31 mouse cellular contexts compared by ENCODE assay signal in the genomic region with DNA sequence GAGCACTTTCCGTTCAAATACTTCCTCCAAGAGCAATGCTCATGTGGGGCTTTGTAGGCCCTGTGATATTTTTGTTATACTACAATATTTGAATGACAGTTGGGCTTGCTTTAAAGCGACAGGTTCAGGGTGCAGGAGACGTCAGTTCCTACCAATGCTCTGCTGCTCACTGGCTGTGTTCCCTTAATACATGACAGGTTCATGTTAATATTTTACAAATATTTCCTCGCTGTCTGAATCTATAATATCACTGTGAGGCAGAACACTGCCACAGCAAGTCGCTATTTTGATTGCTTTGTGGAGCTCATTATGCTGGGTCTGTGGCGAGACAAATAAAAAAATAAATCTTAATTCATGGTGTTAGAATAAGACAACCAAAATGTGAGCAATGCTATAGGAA. TPM values are rescaled to one million over a fixed set of nuclear protein-coding genes. Genes with fewer than 3 reads are reported as not detected.
DNase-seq lines count a peak whose midpoint lies in the region; ATAC-seq and TF ChIP-seq lines count a peak whose summit lies in the region.
"Had no signal": no experiment of that assay in that cellular context is flagged by ENCODE, and none has a peak within 500 bp of the region (broad histone marks: within the 10 kb centered on the region; RNA-seq: fewer than 3 reads in every experiment).

No protein-coding gene starts in this region.

- H3K27me3 ChIP-seq in kidney, adult 2 months (replicated peaks; ENCODE audit: control insufficient read depth, insufficient read depth, low read length) = no peaks in the 10 kb centered on the region
- H3K27me3 ChIP-seq in kidney, postnatal 0 days (ENCODE audit: insufficient read depth, low read length) = no peaks in the 10 kb centered on the region
- no peaks in the 10 kb centered on the region for H3K27me3 ChIP-seq in splenic B cell, adult 2 months (ENCODE audit: control insufficient read depth, insufficient read depth, low read length, poor library complexity, severe bottlenecking)
- H3K27me3 ChIP-seq: CH12.LX; forebrain, embryonic 13.5 days; hindbrain, embryonic 13.5 days had no signal

- peak; percentile 63 for DNase-seq in kidney, adult 2 months
- DNase-seq in kidney, adult 18-20 months = no peak
- DNase-seq in kidney, postnatal 0 days (ENCODE audit: low spot score) = peak; percentile 7
- DNase-seq in kidney, postnatal 10 days = no peak
- DNase-seq in layer of hippocampus, adult 2 months (ENCODE audit: low spot score in 2 of 2) = no peak
- DNase-seq in layer of hippocampus, adult 11-12 months (ENCODE audit: low spot score) = no peak
- DNase-seq in splenic B cell, adult 2 months (ENCODE audit: low read depth, low spot score) = peak; percentile 42
- DNase-seq: adrenal gland, postnatal 10 days; adrenal gland, postnatal 36 days; cerebellum, adult 18-20 months; cerebellum, adult 9-10 months; gastrocnemius, postnatal 10 days; gastrocnemius, postnatal 36 days had no signal

- no peak overlapping the region for H3K4me2 ChIP-seq in kidney, postnatal 0 days (ENCODE audit: low read length)
- H3K4me2 ChIP-seq: forebrain, embryonic 13.5 days; heart, embryonic 11.5 days; hindbrain, embryonic 13.5 days had no signal

- no peak for ATAC-seq in kidney, postnatal 0 days (replicated peaks; ENCODE audit: low FRiP score, low read depth)
- ATAC-seq: forebrain, embryonic 13.5 days; forebrain, embryonic 16.5 days; Patski had no signal

- H3K36me3 ChIP-seq in kidney, adult 2 months (ENCODE audit: control insufficient read depth, insufficient read depth, low read length) = no peaks in the 10 kb centered on the region
- no peaks in the 10 kb centered on the region for H3K36me3 ChIP-seq in kidney, postnatal 0 days (ENCODE audit: insufficient read depth, low read length)
- H3K36me3 ChIP-seq in splenic B cell, adult 2 months (ENCODE audit: control insufficient read depth, insufficient read depth, low read length, poor library complexity, severe bottlenecking) = no peaks in the 10 kb centered on the region; the same call in 1 of the 2 replicates
- H3K36me3 ChIP-seq: forebrain, embryonic 10.5 days; G1E; hindbrain, embryonic 10.5 days; hindbrain, embryonic 13.5 days had no signal

- WGBS in kidney, adult 2 months = 22% methylated on average over 6 of the region's 6 CpGs
- WGBS in kidney, postnatal 0 days = 47% methylated on average over 6 of the region's 6 CpGs

- H3K27ac ChIP-seq in kidney, adult 2 months (ENCODE audit: insufficient read depth, low read depth, low read length) = no peak overlapping the region
- no peak overlapping the region for H3K27ac ChIP-seq in kidney, postnatal 0 days
- no peak overlapping the region for H3K27ac ChIP-seq in layer of hippocampus, adult 2 months
- H3K27ac ChIP-seq: forebrain, embryonic 10.5 days; forebrain, embryonic 13.5 days; hindbrain, embryonic 10.5 days; hindbrain, embryonic 13.5 days had no signal

- H3K4me3 ChIP-seq in kidney, adult 2 months (ENCODE audit: insufficient read depth, low read depth, low read length) = no peak overlapping the region
- no peak overlapping the region for H3K4me3 ChIP-seq in kidney, postnatal 0 days (replicated peaks; ENCODE audit: low read depth, low read length)
- H3K4me3 ChIP-seq in layer of hippocampus, adult 2 months = no peak overlapping the region
- H3K4me3 ChIP-seq: forebrain, embryonic 10.5 days; forebrain, embryonic 13.5 days; hindbrain, embryonic 10.5 days; hindbrain, embryonic 13.5 days had no signal

- H3K9me3 ChIP-seq in kidney, postnatal 0 days (replicated peaks; ENCODE audit: low read length) = no peaks in the 10 kb centered on the region
- H3K9me3 ChIP-seq: forebrain, embryonic 10.5 days; forebrain, embryonic 13.5 days; G1E; hindbrain, embryonic 10.5 days; hindbrain, embryonic 13.5 days had no signal

- H3K9ac ChIP-seq in kidney, postnatal 0 days (ENCODE audit: low read depth, low read length) = no peak overlapping the region
- H3K9ac ChIP-seq: forebrain, embryonic 13.5 days; hindbrain, embryonic 13.5 days had no signal

- TF ChIP-seq CTCF in kidney, adult 2 months (conservative IDR thresholded peaks at IDR 0.05; ENCODE audit: insufficient read depth, insufficient read length, low read depth, low read length) = no peak
- no peak for TF ChIP-seq CTCF in kidney, postnatal 0 days (IDR thresholded peaks at IDR 0.05; ENCODE audit: low read depth)
- TF ChIP-seq CTCF in layer of hippocampus, adult 2 months (conservative IDR thresholded peaks at IDR 0.05) = peak; percentile 31

- no peak for TF ChIP-seq POLR2A in kidney, adult 2 months (IDR thresholded peaks at IDR 0.05; ENCODE audit: low read depth, low read length)

- no peaks in the 10 kb centered on the region for H3K4me1 ChIP-seq in kidney, adult 2 months (ENCODE audit: control insufficient read depth, insufficient read depth, low read length)
- no peaks in the 10 kb centered on the region for H3K4me1 ChIP-seq in kidney, postnatal 0 days (replicated peaks; ENCODE audit: insufficient read depth, low read length)
- H3K4me1 ChIP-seq: forebrain, embryonic 13.5 days; hindbrain, embryonic 10.5 days; hindbrain, embryonic 13.5 days had no signal

RNA-seq across cellular contexts. Expression of gene Pou2af1, which starts 2.3 kb away (rescaled TPM):
- 0.35 and 3.4 TPM in 2 replicates for polyA plus RNA-seq in kidney, adult 2 months (2012; rRNA removed)
- not detected in 2 replicates for polyA plus RNA-seq in kidney, postnatal 0 days (2015; fragmentation: Nextera tagmentation; extraction: Ambion mirVana)
- not detected for total RNA-seq in layer of hippocampus, adult 2 months (2021)
- total RNA-seq: adrenal gland, postnatal 36 days; granulocyte monocyte progenitor cell, adult 5-6 weeks had no signal
- polyA plus RNA-seq: embryonic facial prominence, embryonic 11.5 days; embryonic facial prominence, embryonic 14.5 days; forebrain, embryonic 10.5 days; forebrain, embryonic 16.5 days; G1E; heart, embryonic 14.5 days; hindbrain, embryonic 10.5 days; Patski had no signal

RNA-seq across cellular contexts. Expression of gene Gm32742, which starts 45.9 kb away (rescaled TPM):
- polyA plus RNA-seq in kidney, adult 2 months (2012; rRNA removed) = 0.02 TPM in 1 of 2 replicates, not detected in the other
- polyA plus RNA-seq in kidney, postnatal 0 days (2015; fragmentation: Nextera tagmentation; extraction: Ambion mirVana) = not detected in 2 replicates
- total RNA-seq in layer of hippocampus, adult 2 months (2021) = not detected
- total RNA-seq: adrenal gland, adult 18-20 months; adrenal gland, postnatal 10 days; adrenal gland, postnatal 36 days; gastrocnemius, adult 18-20 months; gastrocnemius, postnatal 10 days; gastrocnemius, postnatal 36 days; heart, adult 8-10 months; heart, postnatal 25 days had no signal
- polyA plus RNA-seq: embryonic facial prominence, embryonic 11.5 days; forebrain, embryonic 10.5 days; forebrain, embryonic 13.5 days; heart, embryonic 14.5 days; heart, postnatal 0 days had no signal

Comparison
In these comparisons a context has a peak if more than half of its experiments do, and no peak if none do; other contexts are left out.
1. DNase-seq: peak in kidney, adult 2 months (single experiment), kidney, postnatal 0 days (single experiment) and splenic B cell, adult 2 months (single experiment); none in kidney, adult 18-20 months (single experiment), kidney, postnatal 10 days (single experiment), layer of hippocampus, adult 2 months (0 of 2) and layer of hippocampus, adult 11-12 months (single experiment).